Mouse (Mus musculus) left cerebral cortex, adult 8-10 months (tissue): ENCODE data around the gene Prok1. TPM values are rescaled to one million over a fixed set of nuclear protein-coding genes. Genes with fewer than 3 reads are reported as not detected.

Source experiments
- DNase-seq, 2 experiments: peaks; one replicate each; pipeline ENCODE4 v3.0.0; 2022; ENCODE audit warnings: low spot score in 2 of 2
- total RNA-seq, 4 experiments: library from RNA; stranded (reverse); gene quantifications; 2 replicates each; pipeline ENCODE4 v1.2.4; 2022

Prok1 gene
- under 1 TPM in 1 of 4 experiments, not detected in 3; 0.11 TPM for total RNA-seq

DNA sequence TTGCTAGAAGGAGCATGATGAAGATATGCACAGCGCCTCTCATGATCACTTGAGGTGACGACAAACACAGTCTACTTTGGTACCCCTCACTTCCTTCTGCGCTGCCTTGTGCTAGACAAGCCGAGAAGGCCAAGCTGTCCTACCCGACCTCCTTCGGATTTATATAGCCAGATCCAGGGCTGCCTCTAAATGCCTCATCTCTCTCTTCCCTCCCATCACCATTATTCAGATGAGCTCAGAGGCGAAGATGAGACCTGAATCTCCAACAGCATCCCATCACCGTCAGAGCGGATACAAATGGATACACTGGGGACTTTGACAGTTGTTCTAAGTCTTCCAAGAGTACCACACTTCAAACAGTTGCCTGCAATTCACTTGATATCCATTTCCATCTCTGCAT, at the start of gene Prok1:
TSS of gene Prok1 (minus strand) at position 101 of the 400 bp plus-strand sequence.
- no peak for DNase-seq

DNA sequence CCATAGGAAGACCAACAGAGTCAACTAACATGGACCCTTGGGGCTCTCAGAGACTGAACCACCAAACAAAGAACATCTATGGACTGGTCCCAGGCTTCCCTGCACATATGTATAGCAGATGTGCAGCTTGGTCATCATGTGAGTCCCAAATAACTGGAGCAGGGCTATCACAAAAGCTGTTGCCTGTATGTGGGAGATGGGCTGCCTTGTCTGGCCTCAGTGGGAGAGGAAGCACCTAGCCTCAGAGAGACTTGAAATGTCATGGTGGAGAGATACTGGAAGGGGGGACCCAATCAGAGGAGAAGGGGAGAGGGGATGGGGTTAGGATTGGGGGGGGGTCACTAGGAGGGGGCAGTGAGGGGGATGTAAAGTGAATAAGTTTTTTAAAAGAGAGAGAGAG, 47.8 kb upstream of the Prok1 start:
- no peak for DNase-seq

DNA sequence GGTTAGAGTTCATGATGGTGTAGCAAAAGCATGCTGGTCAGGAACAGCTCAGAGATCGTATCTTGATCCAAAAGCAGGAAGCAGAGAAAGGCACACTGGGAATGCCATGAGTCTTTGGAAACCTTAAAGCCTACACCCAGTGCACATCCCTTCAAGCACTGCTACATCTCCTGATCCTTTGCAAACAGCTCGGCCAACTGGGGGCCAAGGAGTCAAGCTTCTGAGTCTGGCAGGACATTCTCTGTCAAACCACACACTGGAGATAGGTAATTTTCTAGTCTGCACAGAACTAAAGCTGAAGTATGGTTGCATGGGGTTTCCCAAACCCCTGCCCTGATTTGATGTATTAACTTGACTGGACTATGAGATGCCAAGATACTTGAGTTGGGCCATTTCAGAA, 46.6 kb upstream of the Prok1 start:
- DNase-seq: no peak

DNA sequence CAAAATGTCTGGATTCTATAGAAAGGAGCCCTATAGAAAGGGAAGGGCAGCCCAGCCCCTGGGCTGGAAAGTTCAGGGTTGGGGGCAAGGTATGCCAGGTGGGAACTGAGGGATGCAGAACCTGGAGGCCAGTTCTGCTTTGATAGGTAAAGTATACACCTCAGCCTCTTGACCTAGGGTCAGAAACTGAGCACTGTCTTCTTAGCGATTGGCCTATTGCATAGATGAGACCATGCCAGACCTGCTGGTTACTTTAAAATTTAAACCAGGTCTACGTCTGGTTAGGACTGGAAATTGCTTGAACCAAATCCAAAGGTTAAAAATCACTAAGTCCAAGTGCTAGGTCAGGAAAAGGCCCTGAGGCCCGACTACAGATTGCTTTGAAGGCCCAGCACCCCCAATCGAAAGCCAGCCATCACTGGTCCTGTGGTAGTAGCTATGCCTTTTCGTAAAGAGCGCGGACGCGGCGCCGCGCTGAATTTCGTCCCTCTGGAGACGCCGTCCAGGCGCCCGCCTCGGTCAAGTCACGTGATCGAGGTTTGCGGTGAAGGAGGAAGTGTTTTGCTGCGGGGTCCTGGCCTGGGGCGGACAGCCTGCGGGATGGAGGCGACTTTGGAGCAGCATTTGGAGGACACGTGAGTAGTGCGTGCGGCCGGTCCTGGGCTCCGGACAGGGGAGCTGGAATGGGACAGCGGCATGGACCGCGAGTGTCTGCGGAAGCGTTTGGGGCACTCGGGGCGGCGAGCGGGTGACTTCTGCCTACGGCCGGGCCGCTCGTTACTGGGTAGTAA, 39.2 kb upstream of the Prok1 start, which contains the start of gene Lamtor5:
TSS of gene Lamtor5 (plus strand) at position 380 of the 791 bp plus-strand sequence.
- DNase-seq: peak; percentile 90 to 94

DNA sequence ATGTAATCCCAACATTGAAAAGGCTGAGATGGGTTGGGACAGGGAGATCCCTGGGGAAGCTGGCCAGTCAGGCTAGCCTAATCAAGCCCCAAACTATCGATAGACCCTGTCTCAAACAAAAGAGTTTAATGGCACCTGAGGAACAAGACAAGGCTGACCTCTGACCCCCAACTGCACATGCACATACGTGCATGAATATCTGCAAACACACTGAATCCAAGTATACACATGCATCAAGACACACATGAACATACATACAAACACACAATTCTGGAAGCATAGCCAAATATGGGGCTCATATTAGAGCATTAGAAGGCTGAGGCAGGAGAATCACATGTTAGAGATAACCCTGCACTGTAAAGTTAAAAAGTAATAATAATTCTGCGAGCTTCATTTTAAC, 37.1 kb upstream of the Prok1 start:
- DNase-seq: no peak

DNA sequence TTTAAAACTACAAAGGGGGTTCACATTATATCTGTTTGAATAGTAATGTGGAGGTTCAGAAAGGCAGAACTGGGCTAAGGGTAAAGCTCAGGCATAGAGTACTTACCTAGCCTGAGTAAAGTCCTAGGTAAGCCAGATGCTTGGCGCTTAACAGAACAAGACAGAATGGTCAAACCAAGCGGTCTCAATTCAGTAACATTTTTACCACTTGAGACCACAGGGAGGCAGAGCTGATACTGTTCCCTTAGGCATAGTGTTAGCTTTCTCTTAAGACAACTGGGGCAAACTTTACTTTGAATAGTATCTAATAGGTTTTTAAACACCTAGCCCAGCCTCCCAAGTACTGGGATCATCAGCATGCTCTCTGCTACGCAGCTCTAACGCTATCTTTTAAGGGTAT, 36.5 kb upstream of the Prok1 start:
- DNase-seq: no peak

DNA sequence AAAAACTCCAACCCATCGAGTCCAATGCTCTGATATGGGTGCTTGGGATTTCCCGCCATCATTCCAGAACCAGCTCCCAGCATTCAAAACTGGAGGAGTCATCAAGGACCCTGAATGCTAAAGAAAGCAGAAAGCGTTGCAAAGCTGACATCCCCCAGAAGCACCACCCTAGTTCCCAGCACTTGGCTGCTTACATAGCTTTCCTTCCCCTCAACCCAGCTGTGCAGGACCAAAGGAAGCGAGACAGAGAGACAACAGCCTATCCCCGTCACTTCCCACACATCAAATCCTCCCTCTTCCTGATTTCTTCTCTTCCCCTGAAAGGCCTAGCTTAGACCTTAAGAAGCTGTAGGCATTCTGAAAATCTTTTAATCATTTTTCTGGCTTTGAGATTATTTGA, 35.8 kb upstream of the Prok1 start:
- DNase-seq: no peak

DNA sequence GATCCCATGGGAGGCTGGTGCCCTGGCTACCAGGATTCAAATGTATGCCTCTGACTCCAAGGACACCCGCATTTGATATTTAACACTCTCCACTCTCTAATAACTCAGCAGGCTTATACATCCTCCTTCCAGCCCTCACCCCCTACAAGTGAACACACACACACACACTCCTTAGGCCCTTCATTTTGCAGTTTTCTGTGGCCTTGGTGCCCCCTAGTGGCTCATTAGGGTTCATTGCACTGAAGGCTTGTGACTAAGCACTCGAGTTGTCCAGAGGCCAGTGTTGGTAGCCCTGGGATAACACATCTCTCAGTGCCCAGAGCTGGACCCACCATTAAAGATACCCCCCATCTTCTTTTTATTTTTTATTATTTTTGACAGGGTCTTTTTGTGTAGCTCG, 34.3 kb upstream of the Prok1 start:
- peak in 1 of 2 experiments; percentile 52 for DNase-seq

DNA sequence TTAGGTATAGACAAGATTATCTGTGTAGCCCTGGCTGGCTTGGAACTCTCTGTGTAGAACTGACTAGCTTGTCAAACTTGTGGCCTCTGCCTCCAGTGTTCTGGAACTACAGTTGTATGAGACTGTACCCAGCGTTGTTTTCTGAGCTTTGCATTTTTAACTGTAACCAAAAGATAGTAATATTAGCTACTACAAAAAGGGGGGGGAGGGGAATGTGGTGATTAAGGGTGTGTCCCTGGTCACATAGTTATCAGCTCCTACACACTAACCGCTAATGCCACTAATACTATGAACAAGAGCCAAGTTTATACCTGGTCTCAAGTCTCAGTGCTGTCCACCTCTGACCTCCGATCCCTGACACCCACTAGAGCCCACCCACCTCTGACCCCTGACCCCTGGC, 32.9 kb upstream of the Prok1 start:
- no peak for DNase-seq

DNA sequence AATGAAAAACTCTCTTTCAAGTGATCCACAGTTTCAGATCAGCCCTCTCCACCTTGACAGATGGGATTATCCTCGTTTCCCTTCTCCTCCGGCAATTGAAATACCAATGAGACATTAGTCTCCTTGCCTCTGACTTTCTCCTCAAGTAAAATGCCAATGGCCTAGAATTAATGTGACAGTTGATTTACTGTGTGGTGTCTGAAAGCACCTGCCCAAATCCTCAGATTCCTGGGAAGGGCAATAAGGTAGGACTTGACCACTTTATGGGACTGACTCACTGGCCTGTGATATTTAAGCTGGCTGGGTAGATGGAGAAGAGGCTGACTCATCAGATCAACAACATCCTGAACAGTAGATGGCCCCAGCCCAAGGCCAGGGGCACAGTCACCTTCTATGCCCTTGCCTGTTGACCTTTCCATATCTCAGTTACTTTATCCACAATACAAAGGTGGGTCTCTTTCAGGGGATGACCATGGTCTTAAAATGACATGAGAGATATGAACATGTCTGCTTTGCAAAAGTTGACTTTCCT, 27.4 kb upstream of the Prok1 start:
- DNase-seq: no peak

DNA sequence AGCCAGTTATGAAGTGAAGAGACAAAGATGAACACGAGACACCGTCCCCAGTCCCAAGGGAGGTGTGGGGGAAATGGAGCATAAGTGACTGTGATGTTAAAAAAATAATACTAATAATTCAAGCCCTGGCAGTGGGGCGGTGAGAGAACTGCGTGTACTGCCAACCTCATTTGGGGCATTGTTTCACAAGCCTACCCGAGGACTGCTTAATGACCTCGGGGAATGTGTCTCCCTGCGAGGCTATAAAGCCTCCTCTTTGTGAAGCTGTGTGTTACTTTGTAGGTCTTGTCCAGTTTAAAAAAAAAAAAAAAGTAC, 22.3 kb upstream of the Prok1 start:
- no peak for DNase-seq

DNA sequence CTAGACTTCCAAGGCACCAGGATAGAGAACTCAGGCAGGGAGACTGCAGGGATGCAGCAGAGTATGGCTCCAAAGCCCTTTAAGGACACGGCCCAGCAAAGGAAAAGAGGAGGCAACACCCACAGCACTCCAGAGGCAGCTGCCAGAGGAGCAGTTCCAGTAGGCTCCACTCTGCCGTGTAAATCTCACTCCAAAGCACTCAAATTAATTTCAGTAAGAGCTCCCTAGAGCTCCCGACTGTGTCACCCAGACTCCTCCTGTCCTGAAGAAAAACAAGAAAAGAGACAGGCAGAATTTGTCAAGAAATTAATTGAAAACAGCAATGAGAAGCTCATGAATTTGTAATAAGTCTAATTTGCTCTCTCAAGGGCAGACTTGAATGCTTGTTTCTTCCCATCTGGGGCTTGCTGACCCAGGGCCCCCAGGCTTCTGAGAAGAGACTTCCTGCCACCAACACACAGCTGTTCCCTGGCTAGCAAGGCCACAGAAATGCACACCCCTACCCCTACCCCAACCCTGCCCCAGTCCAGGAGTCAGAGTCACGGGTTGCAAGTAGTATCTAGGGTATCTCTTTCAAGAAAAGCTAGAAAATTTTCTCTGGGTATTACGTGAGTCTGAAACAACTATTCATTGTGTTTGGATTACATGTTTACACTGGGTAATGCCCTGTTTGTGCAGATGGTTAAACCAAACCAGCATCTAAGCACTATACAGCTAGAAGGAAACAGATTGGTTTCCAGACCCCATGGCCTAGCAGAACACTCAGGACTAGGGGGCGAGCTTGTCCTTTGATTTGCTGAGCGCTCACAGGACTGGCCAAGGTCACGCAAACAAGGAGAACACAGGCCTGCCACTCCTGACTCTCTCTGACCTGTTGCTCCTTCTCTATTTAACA, 21.7 kb upstream of the Prok1 start:
- DNase-seq: peak in 1 of 2 experiments; percentile 28

DNA sequence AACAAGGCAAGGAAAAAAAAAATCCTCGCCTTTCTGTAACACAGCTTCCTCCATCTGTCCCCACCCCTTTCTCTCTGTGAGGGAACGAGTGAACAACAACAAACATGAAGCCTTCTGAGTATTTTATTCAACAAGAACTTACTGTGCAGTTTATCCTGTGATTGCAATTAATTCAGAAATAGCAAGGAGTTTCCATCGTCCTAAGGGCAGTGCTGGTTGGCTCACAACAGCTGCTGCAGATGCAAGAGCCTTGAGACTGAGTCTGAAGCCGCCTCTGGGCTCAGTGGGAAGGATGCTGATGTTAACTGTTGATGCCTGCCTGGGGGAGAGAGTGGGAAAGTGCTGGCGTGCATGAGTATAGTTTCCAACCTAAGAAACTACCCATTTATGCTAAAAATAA, 18.4 kb upstream of the Prok1 start:
- DNase-seq: no peak

DNA sequence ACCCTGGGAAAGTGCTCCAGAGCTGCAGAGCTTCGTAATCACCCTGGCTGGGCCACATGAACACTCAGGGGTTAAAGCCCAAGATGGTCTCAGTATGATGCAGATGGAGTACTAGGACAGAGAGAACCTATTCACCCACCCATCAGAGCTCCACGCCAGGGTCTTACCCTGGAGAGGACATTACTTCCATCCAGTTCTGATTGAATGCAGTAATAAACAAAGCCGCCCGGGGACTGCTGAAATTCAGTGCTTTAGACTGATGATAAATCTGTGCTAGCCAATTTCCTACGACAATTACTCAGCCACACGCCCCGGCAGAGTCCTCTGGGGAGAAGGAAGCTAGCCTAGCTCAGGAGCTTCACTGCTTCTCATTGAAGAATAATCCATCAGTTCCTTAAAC, 17.2 kb upstream of the Prok1 start:
- DNase-seq: no peak

DNA sequence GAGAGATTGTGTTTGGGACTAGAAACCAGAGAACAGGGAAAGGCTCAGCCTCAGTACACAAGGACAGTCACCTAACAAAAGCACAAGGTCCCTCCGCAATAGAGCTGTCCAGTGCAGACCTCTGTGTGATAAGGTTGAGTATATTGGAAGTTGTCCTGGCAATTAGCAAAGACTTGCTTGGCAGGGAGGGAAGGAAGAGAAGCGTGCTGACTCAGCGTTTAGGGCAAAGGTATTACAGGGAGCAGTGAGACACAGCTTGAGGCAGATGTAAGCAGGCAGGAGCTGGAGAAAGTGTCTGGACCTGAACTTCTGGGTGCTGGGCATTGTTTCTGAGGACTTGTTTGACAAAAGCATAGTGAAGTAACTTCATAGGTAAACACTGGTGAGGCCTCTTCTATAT, 16.5 kb upstream of the Prok1 start:
- no peak for DNase-seq

DNA sequence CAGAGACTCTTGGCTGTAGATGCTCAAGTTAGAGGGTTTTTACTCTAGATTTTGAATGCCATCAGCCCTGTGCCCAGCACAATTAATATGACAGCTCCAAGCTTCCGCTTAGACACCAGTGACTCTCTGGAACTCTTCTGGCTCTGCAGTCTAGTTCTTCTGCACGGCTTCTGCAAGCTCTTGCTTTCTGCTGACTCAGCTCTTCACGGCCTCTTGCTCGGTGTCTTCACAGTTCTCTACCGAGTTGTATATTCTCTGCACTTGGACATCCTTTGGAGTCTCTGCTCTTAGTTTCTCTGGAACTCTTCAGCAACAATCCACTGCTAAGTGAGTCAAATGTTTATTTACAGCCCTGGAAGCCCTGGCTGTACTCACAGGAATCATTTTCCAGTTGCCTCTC, 14.4 kb upstream of the Prok1 start:
- DNase-seq: no peak

DNA sequence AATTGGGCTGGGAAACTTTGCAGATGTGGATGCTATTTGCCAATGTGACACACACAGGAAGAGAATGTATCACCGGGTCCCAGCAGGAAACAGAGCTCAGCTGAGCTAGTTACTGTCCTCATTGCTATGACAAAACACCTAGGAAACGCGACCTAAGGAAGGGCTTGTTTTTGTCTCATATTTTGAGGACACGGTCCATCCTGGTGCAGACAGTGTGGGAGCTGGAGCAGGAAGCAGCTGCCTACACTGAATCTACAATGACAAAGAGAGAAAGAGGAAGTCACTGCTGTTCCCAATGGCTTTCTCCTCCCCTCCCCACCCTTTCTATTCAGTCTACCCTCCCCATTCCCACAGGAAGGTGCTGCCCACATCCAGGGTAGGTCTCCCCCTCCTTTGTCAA, 12.5 kb upstream of the Prok1 start:
- DNase-seq: no peak

DNA sequence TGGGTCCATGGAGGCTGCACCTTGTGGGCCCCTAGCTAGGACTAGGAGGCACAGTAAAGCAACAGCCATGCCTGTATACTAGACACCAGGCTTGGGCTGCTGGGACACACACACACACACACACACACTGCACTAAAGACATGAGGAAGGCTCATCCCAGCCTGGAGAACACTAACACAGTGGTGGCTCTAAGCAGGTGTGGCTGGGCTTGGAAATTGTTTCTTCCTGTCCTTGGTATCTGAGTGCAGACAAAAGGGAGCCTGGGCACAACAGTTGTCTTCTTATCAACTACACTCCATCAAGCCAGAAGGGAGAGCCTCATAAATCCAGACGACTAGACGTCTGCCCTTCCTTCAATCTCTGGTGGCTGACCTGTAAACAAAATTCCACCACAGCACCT, 10.8 kb upstream of the Prok1 start:
- no peak for DNase-seq

DNA sequence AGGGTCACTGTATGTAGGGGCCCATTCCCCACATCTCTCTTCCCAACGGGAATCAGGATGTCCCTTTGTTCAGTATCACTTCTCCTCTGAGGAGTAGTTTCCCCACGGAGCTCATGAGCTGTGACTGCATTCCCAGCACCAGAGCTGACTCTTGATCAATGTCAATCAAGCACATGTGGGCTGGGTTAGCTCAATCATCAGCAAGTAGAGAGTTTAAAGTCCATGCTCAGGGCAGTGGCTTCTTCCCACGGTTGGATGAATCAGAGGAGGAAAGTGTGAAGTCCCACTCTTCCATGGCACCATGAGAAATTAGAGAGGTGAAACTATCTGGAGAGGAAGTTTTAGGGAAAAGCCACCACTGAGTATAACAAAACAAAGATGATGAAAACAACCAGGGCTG, 9.5 kb upstream of the Prok1 start:
- DNase-seq: no peak

DNA sequence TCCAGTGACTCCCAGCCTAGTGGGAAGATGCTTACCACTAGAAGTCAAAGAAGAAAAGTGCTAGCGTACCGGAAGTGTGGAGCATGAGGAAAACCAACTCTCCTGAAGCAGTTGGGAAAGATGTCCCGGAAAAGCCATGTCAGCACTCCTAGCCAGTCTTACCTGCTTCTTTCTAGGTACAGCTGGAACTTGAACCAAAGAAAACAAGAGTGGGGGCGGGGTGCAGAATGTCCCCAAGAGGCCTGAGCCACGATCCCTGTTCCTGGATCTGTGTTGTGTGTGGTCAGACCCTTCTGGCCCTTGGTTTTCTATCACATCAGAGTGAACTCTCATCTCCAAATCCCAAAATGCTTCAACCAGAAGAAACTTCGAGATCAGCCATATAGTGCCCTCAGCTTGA, 7.4 kb upstream of the Prok1 start:
- DNase-seq: no peak

DNA sequence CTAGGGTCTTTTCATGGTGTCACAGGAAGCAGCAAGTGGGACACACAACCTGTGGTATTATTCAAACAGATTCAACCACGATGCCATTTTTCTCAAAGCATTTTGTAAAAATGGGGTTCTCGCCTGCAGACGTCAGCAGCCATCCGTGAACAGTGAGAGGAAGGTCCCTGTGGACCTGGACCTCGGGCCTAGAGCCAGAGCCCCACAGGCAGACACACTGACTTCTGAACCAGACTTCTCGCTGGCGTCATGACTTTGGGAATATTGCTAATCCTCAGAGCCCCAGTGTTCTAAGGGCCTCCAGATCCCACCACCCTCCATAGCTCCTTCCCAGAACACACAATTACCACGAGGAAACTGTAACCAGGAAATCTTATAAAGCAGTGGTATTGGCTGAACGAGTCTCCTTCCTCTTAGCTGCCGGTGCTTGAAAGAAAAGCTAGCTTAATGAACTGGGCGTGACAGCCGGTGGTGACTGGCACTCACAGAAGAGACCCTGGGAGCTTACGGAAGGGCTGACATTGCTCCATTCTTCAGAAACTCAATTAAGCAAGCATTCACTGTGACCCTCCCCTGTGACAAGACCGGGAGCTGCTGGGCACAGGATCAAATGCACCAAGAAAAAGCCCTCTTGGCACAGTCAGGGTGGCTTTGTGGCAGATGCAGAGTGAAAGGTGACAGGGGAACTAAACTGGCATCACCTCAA, 2.0 kb upstream of the Prok1 start:
- DNase-seq: no peak

DNA sequence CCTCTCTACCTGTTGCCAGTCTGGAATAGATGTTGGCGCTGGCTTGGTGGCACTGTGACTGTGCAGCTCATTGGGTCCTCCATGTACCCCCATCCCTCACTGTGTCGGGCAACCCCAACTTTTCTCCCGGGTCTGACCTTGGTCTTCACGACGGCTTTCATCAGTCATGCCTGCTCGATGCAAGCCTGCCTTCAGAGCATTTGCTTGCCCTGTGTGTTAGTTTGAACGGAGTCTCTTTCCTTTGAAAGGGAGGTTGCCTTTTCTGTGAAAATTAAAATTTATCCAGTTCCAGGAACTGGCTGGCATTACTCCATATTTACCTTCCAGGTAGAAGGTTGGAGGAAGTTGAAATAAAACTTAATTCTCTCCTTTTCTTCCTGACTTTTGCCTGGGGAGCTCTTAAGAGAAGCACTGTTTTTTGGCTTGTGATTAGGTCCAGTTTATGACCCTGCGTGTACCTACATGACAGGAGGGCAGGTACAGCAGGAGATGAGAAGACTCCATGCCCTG, 981 bp downstream of the Prok1 start:
- no peak for DNase-seq
